Mouse (Mus musculus): ENCODE results near the gene Gm4027.
"Not testable (repeated sequence)": the region's sequence is repeated elsewhere in the genome, so short reads cannot be mapped to it uniquely, and the experiment has no call there.

The Gm4027 gene

GRCm38 (mm10) chr12:87618569-87618968 is at the start of gene Gm4027:
TSS of gene Gm4027 (plus strand) at chr12:87618869.
- DNase-seq (ENCODE audit: low spot score), result not testable (repeated sequence)

- not testable (repeated sequence) for DNase-seq (ENCODE audit: low spot score)
Observed at GRCm38 (mm10) chr12:87601388-87601787, 17.3 kb upstream of the Gm4027 start.

GRCm38 (mm10) chr12:87602388-87602787 is 16.3 kb upstream of the Gm4027 start, which contains the start of gene Oog1:
TSS of gene Oog1 (plus strand) at chr12:87602688.
- DNase-seq (ENCODE audit: low spot score), result not testable (repeated sequence)

GRCm38 (mm10) chr12:87644520-87644919 is 25.9 kb downstream of the Gm4027 start, which contains the start of gene Gm16381:
TSS of gene Gm16381 (minus strand) at chr12:87644620.
- DNase-seq (ENCODE audit: low spot score), result not testable (repeated sequence)

- DNase-seq (ENCODE audit: low spot score), result not testable (repeated sequence)
Observed at GRCm38 (mm10) chr12:87652916-87653703, 34.4 kb downstream of the Gm4027 start.
